Mouse (Mus musculus) G1E (cell line): ENCODE data around the gene Sox30.

Experiments used
- CTCF ChIP-seq: IDR thresholded peaks from 2 replicates; pipeline ENCODE4 v1.5.1; 2012; ENCODE audit warnings: low read depth, low read length, inconsistent platforms, mixed read lengths
- GATA1 ChIP-seq: IDR thresholded peaks from 2 replicates; pipeline ENCODE4 v1.6.1; 2012; ENCODE audit warnings: borderline replicate concordance, low read length, inconsistent platforms, mixed read lengths

- no peak for TF ChIP-seq GATA1
- TF ChIP-seq CTCF, result peak; percentile 93
These were observed 35.4 kb upstream of the Sox30 start, which contains the start of gene Lsm11 for GRCm38 (mm10) chr11:45944643-45945156.
